Mouse (Mus musculus) stomach, postnatal 0 days (tissue): ENCODE results near the gene Ccr2. TPM values are rescaled to one million over a fixed set of nuclear protein-coding genes. Genes with fewer than 3 reads are reported as not detected.

Experiments
- ATAC-seq: fragments of 200-750 bp; cut with Nextera tagmentation; 2 replicates; pipeline ENCODE4 v1.8.0; 2017; ENCODE audit not compliant: low FRiP score, low TSS enrichment
- DNase-seq: peaks from one replicate; pipeline ENCODE4 v3.0.0-alpha.2; 2016; ENCODE audit warnings: low spot score
- H3K27ac ChIP-seq: fragments of 300-500 bp; sonication (generic); replicated peaks from 2 replicates; pipeline ENCODE4 v1.5.1; 2014; ENCODE audit warnings: mild to moderate bottlenecking, control low read depth
- H3K27me3 ChIP-seq: fragments of 300-500 bp; sonication (generic); 2 replicates; pipeline ENCODE4 v1.6.1; 2014; ENCODE audit warnings: low read length; ENCODE audit not compliant: control insufficient read depth, insufficient read depth
- H3K36me3 ChIP-seq: fragments of 300-500 bp; sonication (generic); 2 replicates; pipeline ENCODE4 v1.6.1; 2014; ENCODE audit warnings: low read length, mixed read lengths; ENCODE audit not compliant: control insufficient read depth, insufficient read depth
- H3K4me1 ChIP-seq: fragments of 300-500 bp; sonication (generic); replicated peaks from 2 replicates; pipeline ENCODE4 v1.6.1; 2014; ENCODE audit warnings: antibody characterized with exemption; ENCODE audit not compliant: control insufficient read depth, insufficient read depth
- H3K4me2 ChIP-seq: fragments of 300-500 bp; sonication (generic); replicated peaks from 2 replicates; pipeline ENCODE4 v1.6.1; 2014; ENCODE audit warnings: low read depth, mild to moderate bottlenecking, control low read depth, moderate library complexity
- H3K4me3 ChIP-seq: fragments of 300-500 bp; sonication (generic); 2 replicates; pipeline ENCODE4 v1.5.1; 2014; ENCODE audit warnings: low read depth, low read length, control low read depth
- H3K9ac ChIP-seq: fragments of 300-500 bp; sonication (generic); 2 replicates; pipeline ENCODE4 v1.6.1; 2014; ENCODE audit warnings: mild to moderate bottlenecking, low read length, control low read depth, mixed read lengths
- H3K9me3 ChIP-seq: fragments of 300-500 bp; sonication (generic); 2 replicates; pipeline ENCODE4 v1.6.1; 2016; ENCODE audit warnings: low read length; ENCODE audit not compliant: control insufficient read depth
- CTCF ChIP-seq: IDR thresholded peaks from 2 replicates; pipeline ENCODE4 v1.5.1; 2016; ENCODE audit warnings: antibody characterized with exemption, low read depth, mild to moderate bottlenecking, moderate library complexity
- EP300 ChIP-seq: optimal IDR thresholded peaks from 2 replicates; pipeline ENCODE3; 2016; ENCODE audit warnings: antibody characterized with exemption
- WGBS: fragments of 180-500 bp; shearing (Covaris S2); extraction: QIAGEN DNeasy Blood & Tissue Kit; methylation state at CpG from one replicate; pipeline ENCODE4 v1.1.7; 2014; 5-methylcytosine and 5-hydroxymethylcytosine counted together
- polyA plus RNA-seq: library from polyadenylated mRNA; unstranded; fragments of >200 nt; fragmentation: Nextera tagmentation; extraction: Ambion mirVana; gene quantifications from 2 replicates; pipeline ENCODE4 v1.2.1, GENCODE M21; 2015

Ccr2 gene
- polyA plus RNA-seq, 1 experiment from 2014 or later = 1.2 TPM

DNA sequence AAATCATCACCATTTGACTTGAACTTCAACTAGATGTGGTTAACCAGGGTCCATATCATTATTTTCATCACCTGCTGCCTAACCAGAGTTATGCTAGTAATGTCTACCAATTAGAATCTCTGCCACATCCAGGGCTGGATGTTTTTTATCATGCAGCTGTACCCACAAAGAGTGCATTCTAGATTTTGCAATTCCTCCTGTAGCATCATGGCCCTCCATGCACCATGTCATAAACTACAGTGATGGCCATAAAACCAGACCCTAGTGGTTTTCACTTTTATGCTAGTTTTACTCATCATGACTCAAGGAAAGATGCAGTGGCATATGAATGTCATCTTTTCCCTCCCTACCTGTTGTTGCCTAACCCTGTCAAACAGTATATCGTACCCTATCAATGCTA, 2.6 kb upstream of the Ccr2 start:
- no peaks in the 10 kb centered on the region for H3K36me3 ChIP-seq
- ATAC-seq (no peak), DNase-seq (no peak)
- H3K9ac ChIP-seq = no peak overlapping the region
- 76% methylated on average over 1 of the region's 1 CpGs for WGBS
- no peak for TF ChIP-seq EP300
- TF ChIP-seq CTCF = no peak
- no peak overlapping the region for H3K27ac ChIP-seq
- no peaks in the 10 kb centered on the region for H3K27me3 ChIP-seq
- no peaks in the 10 kb centered on the region for H3K4me1 ChIP-seq
- no peaks in the 10 kb centered on the region for H3K9me3 ChIP-seq
- H3K4me3 ChIP-seq = no peak overlapping the region
- no peak overlapping the region for H3K4me2 ChIP-seq

DNA sequence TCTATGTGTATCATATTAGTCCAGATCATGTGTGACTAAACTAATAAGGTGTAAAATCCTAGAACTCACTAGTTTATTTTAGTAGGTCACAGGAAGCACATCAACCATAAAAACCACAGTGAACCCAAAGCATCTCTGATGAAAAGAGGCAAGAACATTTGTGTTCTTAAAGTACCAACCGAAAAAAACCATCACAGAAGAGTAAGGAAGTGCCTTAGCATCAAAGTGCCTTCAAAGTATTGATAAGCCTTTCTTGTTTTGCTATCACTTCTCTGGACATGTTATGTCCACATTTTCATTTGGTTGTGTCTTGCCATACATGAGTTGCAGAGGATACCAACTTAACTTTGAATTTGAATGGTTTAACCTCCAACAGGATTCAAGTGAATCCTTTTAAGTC, 1.4 kb upstream of the Ccr2 start:
- no peak for ATAC-seq
- DNase-seq = no peak
- Histone ChIP-seq H3K27ac (no peak overlapping the region), H3K9ac (no peak overlapping the region), H3K36me3 (no peaks in the 10 kb centered on the region), H3K4me2 (no peak overlapping the region), H3K4me1 (no peaks in the 10 kb centered on the region), H3K27me3 (no peaks in the 10 kb centered on the region), H3K9me3 (no peaks in the 10 kb centered on the region), H3K4me3 (no peak overlapping the region)
- no peak for TF ChIP-seq CTCF
- TF ChIP-seq EP300 = no peak
- WGBS = 76% methylated on average over 1 of the region's 1 CpGs

DNA sequence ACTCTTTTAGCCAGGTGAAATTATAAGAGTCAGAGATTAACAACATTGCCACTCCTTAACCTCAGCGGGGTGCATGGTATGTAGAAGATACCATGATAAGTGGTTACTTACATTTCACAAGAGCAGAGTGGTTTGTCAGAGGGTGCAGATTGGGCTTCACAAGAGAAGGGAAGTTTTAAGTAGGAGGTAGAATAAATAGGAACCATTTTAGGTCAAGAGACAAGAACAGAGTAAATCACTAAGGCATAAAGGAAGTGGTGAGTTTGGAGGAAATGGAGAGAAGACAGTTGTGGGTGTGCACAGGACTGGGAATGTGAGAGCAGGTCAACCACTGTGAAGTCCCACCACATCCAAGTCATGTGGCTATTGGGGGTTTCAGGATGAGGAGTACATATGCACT, 1.4 kb downstream of the Ccr2 start:
- H3K27me3 ChIP-seq = no peaks in the 10 kb centered on the region
- no peak overlapping the region for H3K4me2 ChIP-seq
- no peaks in the 10 kb centered on the region for H3K4me1 ChIP-seq
- WGBS = 53% methylated on average over 1 of the region's 1 CpGs
- no peaks in the 10 kb centered on the region for H3K36me3 ChIP-seq
- DNase-seq (no peak), ATAC-seq (no peak)
- H3K9ac ChIP-seq = no peak overlapping the region
- H3K4me3 ChIP-seq = no peak overlapping the region
- no peaks in the 10 kb centered on the region for H3K9me3 ChIP-seq
- TF ChIP-seq CTCF (no peak), EP300 (no peak)
- no peak overlapping the region for H3K27ac ChIP-seq

- DNase-seq (no peak), ATAC-seq (no peak)
- H3K4me3 ChIP-seq = no peak overlapping the region
- H3K4me1 ChIP-seq = no peaks in the 10 kb centered on the region
- no peak overlapping the region for H3K4me2 ChIP-seq
- TF ChIP-seq CTCF (no peak), EP300 (no peak)
- H3K9me3 ChIP-seq = no peaks in the 10 kb centered on the region
- no peak overlapping the region for H3K27ac ChIP-seq
- no peaks in the 10 kb centered on the region for H3K36me3 ChIP-seq
- no peak overlapping the region for H3K9ac ChIP-seq
- H3K27me3 ChIP-seq = no peaks in the 10 kb centered on the region
Measured at GRCm38 (mm10) chr9:124105196-124105595, 3.4 kb downstream of the Ccr2 start.

DNA sequence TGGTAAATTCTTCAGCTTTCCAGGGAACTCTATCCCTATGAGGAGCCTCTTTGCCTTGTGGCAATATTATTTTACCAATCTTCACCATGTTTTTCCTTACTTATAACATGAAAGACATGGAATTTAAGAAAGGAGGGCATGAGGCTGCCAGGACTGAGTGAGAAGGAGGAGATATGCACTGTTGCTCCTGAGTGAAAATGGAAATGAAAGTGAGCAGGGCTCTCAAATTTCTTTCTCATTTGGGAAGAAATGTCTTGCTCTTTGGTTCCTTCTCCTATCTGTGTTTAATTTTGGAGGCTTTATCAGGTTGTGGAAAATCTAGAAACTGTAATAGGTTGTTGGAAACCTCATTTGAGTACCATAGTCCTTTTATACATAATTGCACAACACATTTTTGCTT, 5.5 kb downstream of the Ccr2 start:
- H3K9ac ChIP-seq = no peak overlapping the region
- H3K27ac ChIP-seq = no peak overlapping the region
- DNase-seq = no peak
- TF ChIP-seq CTCF (no peak), EP300 (no peak)
- H3K4me1 ChIP-seq = no peaks in the 10 kb centered on the region
- H3K9me3 ChIP-seq = no peaks in the 10 kb centered on the region
- H3K4me3 ChIP-seq = no peak overlapping the region
- ATAC-seq = no peak
- no peaks in the 10 kb centered on the region for H3K27me3 ChIP-seq
- no peaks in the 10 kb centered on the region for H3K36me3 ChIP-seq
- H3K4me2 ChIP-seq = no peak overlapping the region

DNA sequence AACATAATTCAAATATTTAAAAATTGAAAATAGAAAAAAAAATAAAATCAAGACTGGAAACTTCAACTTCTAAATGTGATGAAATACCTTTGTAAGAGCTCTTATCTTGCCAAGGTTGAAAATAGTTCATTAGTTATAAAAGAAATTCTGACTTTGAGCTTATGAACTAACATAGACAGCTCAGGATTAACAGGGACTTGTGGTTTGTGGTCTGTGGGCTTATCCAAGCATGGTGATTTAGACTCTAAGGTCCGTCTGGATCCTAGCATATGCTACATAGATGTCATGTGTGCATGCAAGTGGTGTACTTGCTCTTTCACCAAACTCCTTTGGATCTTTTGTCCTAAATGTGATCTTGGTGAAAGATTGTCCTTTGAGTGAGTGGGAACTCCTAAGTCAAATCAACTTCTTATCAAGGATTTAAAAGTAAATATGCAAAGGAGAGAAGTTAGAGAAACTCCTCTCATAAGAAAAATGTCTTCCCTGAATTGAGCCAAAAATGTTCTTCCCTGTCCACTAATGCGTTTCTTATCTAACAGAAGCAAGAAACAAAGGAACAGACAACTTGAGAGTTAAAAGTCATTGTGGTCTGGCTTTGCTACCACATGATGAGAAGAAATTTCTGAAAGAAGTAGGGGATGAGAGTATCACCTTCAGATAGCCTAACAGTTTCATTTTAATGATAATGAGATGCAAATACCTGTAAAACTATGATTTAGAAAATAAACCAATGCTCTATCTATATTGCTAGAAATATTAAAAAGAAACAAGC, 6.8 kb downstream of the Ccr2 start:
- Histone ChIP-seq H3K4me2 (no peak overlapping the region), H3K4me1 (no peaks in the 10 kb centered on the region), H3K9me3 (no peaks in the 10 kb centered on the region), H3K4me3 (no peak overlapping the region), H3K9ac (no peak overlapping the region), H3K27ac (no peak overlapping the region), H3K27me3 (no peaks in the 10 kb centered on the region), H3K36me3 (no peaks in the 10 kb centered on the region)
- ATAC-seq = no peak
- WGBS = 35% methylated on average over 2 of the region's 2 CpGs
- DNase-seq = no peak
- TF ChIP-seq CTCF (no peak), EP300 (no peak)
